Mouse (Mus musculus): ENCODE measurements around the gene Rbp2.

Gene Rbp2

DNA sequence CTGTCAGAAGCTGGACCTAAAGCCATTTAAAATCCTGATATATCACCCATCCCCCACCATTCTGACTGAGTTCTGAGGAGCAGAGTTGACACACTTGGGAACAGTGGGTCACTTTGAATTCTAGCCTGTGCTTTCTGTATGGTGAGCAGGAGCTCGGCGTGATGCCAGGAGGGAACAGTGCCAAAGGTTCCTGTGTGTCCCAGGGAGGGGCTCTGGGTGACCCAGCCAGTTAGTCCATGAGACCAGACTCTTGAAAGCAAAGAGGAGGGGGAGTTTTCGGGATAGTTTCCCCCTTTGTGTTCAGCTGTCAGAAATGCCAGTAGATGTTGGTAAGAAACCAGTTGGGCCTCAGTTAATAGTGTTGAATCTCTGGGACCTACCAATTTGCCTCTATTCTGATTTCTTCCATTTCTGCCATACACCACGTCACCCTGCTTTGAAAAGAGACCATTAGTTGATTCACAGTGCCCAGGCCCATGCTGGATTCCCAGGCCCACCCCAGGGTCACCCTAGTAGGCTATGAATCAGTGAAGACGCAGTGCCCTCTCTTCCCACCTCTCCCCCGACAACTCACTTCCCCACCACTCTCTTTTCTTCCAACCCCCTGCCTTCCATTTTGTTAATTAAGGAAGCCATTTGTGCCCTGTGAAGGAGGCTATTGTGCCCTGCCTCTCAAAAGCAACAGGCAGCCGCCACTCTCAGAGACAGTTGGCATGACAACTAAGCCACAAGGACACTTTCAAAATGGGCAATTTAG is 39.0 kb downstream of the Rbp2 start:
- no peak for DNase-seq (ENCODE audit: low spot score)

- no peak for DNase-seq (ENCODE audit: low spot score)
These were observed 39.6 kb downstream of the Rbp2 start for GRCm38 (mm10) chr9:98525543-98525924.

- no peak for DNase-seq (ENCODE audit: low spot score)
These were observed 41.3 kb downstream of the Rbp2 start for GRCm38 (mm10) chr9:98527226-98527625.

DNA sequence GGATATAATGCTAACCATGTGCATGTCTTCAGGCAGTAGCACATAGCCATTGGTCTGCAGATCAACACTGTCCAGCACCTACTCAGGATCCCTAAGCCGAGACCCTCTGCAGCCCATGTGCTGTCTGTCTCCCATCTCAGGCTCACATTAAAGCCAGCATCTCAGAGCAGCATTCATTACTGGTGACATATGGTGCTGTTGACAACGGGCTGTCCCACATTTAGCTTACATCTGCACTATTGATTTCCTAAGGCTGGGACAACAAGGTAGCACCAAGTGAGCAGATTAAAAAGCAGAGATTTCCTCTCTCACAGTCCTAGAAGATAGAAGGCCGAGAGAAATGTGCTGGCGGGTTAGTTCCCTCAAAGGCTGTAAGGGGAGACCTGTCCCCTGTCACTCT is 43.9 kb downstream of the Rbp2 start:
- DNase-seq (ENCODE audit: low spot score): no peak

- DNase-seq (ENCODE audit: low spot score): no peak
These were observed 45.1 kb downstream of the Rbp2 start for GRCm38 (mm10) chr9:98530999-98531398.

GRCm38 (mm10) chr9:98534675-98535280 is 48.9 kb downstream of the Rbp2 start:
- DNase-seq (ENCODE audit: low spot score): no peak

DNA sequence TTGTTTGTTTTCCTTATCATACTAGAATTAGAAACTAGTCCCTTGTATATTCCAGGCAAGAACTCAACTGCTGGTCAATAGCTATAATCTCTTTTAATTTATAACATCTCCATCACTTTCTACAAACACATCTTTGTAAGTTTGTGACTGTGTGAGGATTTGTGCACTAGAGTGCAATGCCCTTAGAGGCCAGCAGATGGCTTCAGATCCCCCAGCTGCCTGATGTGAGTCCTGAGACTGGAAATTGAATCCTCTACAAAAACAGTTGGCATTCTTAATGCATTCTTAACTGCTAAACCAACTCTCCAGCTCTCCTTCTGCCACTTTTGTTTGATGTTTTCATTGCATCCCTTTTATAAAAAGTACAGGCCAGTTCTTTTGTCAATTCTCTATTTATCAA is 49.8 kb downstream of the Rbp2 start:
- no peak for DNase-seq (ENCODE audit: low spot score)

GRCm38 (mm10) chr9:98538017-98538712 is 52.2 kb downstream of the Rbp2 start:
- DNase-seq (ENCODE audit: low spot score): no peak

GRCm38 (mm10) chr9:98538713-98539360 is 52.9 kb downstream of the Rbp2 start:
- peak; percentile 70 for DNase-seq (ENCODE audit: low spot score)

DNA sequence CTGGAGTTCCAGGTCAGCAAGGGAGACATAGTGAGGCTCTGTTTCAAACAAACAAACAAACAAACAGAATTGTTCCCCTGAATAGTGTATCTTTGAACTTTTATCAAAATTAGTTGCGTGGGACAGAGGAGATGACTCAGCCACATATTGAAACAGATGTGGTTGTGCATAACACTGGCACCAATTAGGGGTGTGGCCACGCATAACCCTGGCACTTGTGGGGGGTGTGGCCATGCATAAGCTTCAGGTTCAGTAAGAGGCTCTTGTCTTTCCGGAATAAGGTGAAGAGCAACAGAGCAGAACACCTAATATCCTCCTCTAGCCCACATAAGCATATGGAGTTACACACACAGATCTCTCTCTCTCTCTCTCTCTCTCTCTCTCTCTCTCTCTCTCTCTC is 58.1 kb downstream of the Rbp2 start:
- no peak for DNase-seq (ENCODE audit: low spot score)
